ENCODE assay signal across 21 mouse cellular contexts in the genomic region with DNA sequence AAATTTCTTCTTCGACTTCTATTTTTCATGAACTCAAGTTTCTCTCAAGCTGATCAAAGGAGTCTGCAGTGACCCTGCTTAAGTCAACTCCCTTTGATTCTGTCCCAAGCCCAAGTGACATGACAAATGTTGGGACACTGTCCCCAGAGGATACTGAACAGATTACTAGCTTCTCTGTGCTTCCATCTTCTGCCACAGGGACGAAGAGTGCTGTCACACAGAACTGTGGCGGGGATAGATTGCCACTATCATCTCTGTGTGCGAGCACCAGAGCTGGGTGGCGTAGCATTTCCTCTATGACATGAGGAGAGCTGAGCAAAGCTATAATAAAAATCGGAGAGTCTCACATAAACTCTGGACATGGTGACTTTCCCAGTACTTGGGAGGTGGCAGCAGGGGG. TPM values are rescaled to one million over a fixed set of nuclear protein-coding genes. Genes with fewer than 3 reads are reported as not detected.
DNase-seq lines count a peak whose midpoint lies in the region; ATAC-seq and TF ChIP-seq lines count a peak whose summit lies in the region.
"Had no signal": no experiment of that assay in that cellular context is flagged by ENCODE, and none has a peak within 500 bp of the region (broad histone marks: within the 10 kb centered on the region; RNA-seq: fewer than 3 reads in every experiment).

No protein-coding gene starts in this region.

- no peak for TF ChIP-seq CTCF in gastrocnemius, adult 2 months (IDR thresholded peaks at IDR 0.05)
- TF ChIP-seq CTCF in layer of hippocampus, adult 2 months (conservative IDR thresholded peaks at IDR 0.05), result peak; percentile 51
- TF ChIP-seq CTCF in midbrain, postnatal 0 days (IDR thresholded peaks at IDR 0.05), result no peak
- no peak for TF ChIP-seq CTCF in olfactory bulb, adult 2 months (IDR thresholded peaks at IDR 0.05; ENCODE audit: insufficient read depth, low read depth, low read length)

- H3K27ac ChIP-seq in gastrocnemius, adult 2 months, result peak overlapping the region; percentile 43
- peak overlapping the region; percentile 78 for H3K27ac ChIP-seq in layer of hippocampus, adult 2 months
- no peak overlapping the region for H3K27ac ChIP-seq in midbrain, postnatal 0 days (ENCODE audit: low read depth, low read length)
- H3K27ac ChIP-seq in midbrain, embryonic 13.5 days, result no peak overlapping the region
- H3K27ac ChIP-seq in olfactory bulb, adult 2 months (ENCODE audit: insufficient read depth, low read depth, low read length), result peak overlapping the region; percentile 54; the same call in 1 of the 2 replicates
- no peak overlapping the region for H3K27ac ChIP-seq in forebrain, embryonic 16.5 days (ENCODE audit: low read length)
- H3K27ac ChIP-seq: embryonic facial prominence, embryonic 12.5 days; forebrain, embryonic 13.5 days; heart, embryonic 10.5 days; macrophage; neural tube, embryonic 15.5 days had no signal

- 92% methylated on average over 6 of the region's 6 CpGs for WGBS in midbrain, postnatal 0 days
- 94% methylated on average over 6 of the region's 6 CpGs for WGBS in midbrain, embryonic 13.5 days
- 73% methylated on average over 6 of the region's 6 CpGs for WGBS in olfactory bulb, adult 2 months
- WGBS in forebrain, embryonic 16.5 days, result 91% methylated on average over 6 of the region's 6 CpGs

- intact Hi-C loops in gastrocnemius, adult 2 months (cut with DNase I), result no loop called here

- H3K9ac ChIP-seq in midbrain, postnatal 0 days (replicated peaks; ENCODE audit: low read length, poor library complexity, severe bottlenecking), result no peak overlapping the region
- H3K9ac ChIP-seq in midbrain, embryonic 13.5 days (replicated peaks), result no peak overlapping the region
- no peak overlapping the region for H3K9ac ChIP-seq in forebrain, embryonic 16.5 days (replicated peaks; ENCODE audit: low read depth, low read length)
- H3K9ac ChIP-seq: embryonic facial prominence, embryonic 12.5 days; forebrain, embryonic 13.5 days; neural tube, embryonic 15.5 days had no signal

- ATAC-seq in midbrain, postnatal 0 days (ENCODE audit: low FRiP score), result no peak
- no peak for ATAC-seq in midbrain, embryonic 13.5 days
- no peak for ATAC-seq in forebrain, embryonic 16.5 days
- ATAC-seq: forebrain, embryonic 13.5 days; inflammation-experienced regulatory T-cells, adult 6 months had no signal

- no peak overlapping the region for H3K4me2 ChIP-seq in midbrain, postnatal 0 days (ENCODE audit: low read depth, low read length, poor library complexity, severe bottlenecking)
- no peak overlapping the region for H3K4me2 ChIP-seq in midbrain, embryonic 13.5 days (replicated peaks)
- no peak overlapping the region for H3K4me2 ChIP-seq in forebrain, embryonic 16.5 days (ENCODE audit: low read length)
- H3K4me2 ChIP-seq: embryonic facial prominence, embryonic 12.5 days; forebrain, embryonic 13.5 days; liver, embryonic 11.5 days; midbrain, embryonic 11.5 days; neural tube, embryonic 15.5 days had no signal

- TF ChIP-seq POLR2A in olfactory bulb, adult 2 months (IDR thresholded peaks at IDR 0.05; ENCODE audit: insufficient read depth, low read depth, low read length), result no peak

- no peaks in the 10 kb centered on the region for H3K27me3 ChIP-seq in midbrain, postnatal 0 days (ENCODE audit: insufficient read depth, low read length)
- no peaks in the 10 kb centered on the region for H3K27me3 ChIP-seq in midbrain, embryonic 13.5 days
- no peaks in the 10 kb centered on the region for H3K27me3 ChIP-seq in forebrain, embryonic 16.5 days (replicated peaks; ENCODE audit: control insufficient read depth, insufficient read depth, low read length)
- H3K27me3 ChIP-seq: embryonic facial prominence, embryonic 12.5 days; forebrain, embryonic 13.5 days; neural tube, embryonic 15.5 days had no signal

- peaks cover 24% of the 10 kb centered on the region for H3K36me3 ChIP-seq in midbrain, postnatal 0 days (ENCODE audit: insufficient read depth, low read length)
- H3K36me3 ChIP-seq in midbrain, embryonic 13.5 days, result peaks cover 78% of the 10 kb centered on the region
- peaks cover 19% of the 10 kb centered on the region for H3K36me3 ChIP-seq in forebrain, embryonic 16.5 days (ENCODE audit: control insufficient read depth, insufficient read depth)

- no peak overlapping the region for H3K4me3 ChIP-seq in gastrocnemius, adult 2 months
- H3K4me3 ChIP-seq in layer of hippocampus, adult 2 months, result peak overlapping the region; percentile 51
- no peak overlapping the region for H3K4me3 ChIP-seq in midbrain, postnatal 0 days (ENCODE audit: low read depth, low read length)
- no peak overlapping the region for H3K4me3 ChIP-seq in midbrain, embryonic 13.5 days (replicated peaks)
- no peak overlapping the region; the same call in 1 of the 2 replicates for H3K4me3 ChIP-seq in olfactory bulb, adult 2 months (ENCODE audit: insufficient read depth, low read depth, low read length)
- H3K4me3 ChIP-seq in forebrain, embryonic 16.5 days (replicated peaks; ENCODE audit: low read length), result no peak overlapping the region
- H3K4me3 ChIP-seq: embryonic facial prominence, embryonic 12.5 days; erythroblast, embryonic 14.5 days; forebrain, embryonic 13.5 days; heart, embryonic 10.5 days; neural tube, embryonic 15.5 days had no signal

- DNase-seq in gastrocnemius, adult 2 months, result no peak
- DNase-seq in gastrocnemius, postnatal 4 days (ENCODE audit: low spot score in 2 of 2), result no peak
- no peak for DNase-seq in layer of hippocampus, adult 2 months (ENCODE audit: low spot score in 2 of 2)
- no peak for DNase-seq in layer of hippocampus, postnatal 14 days (ENCODE audit: low spot score in 2 of 2)
- DNase-seq in midbrain, postnatal 0 days (ENCODE audit: low spot score), result peak; percentile 8
- DNase-seq: cerebellum, adult 9-11 months; gastrocnemius, postnatal 36 days; right cerebral cortex, postnatal 25 days; thymus, adult 18-20 months had no signal

- no peaks in the 10 kb centered on the region for H3K9me3 ChIP-seq in midbrain, postnatal 0 days (ENCODE audit: low read length)
- no peaks in the 10 kb centered on the region for H3K9me3 ChIP-seq in midbrain, embryonic 13.5 days
- no peaks in the 10 kb centered on the region for H3K9me3 ChIP-seq in forebrain, embryonic 16.5 days (ENCODE audit: control insufficient read depth, low read length)
- H3K9me3 ChIP-seq: embryonic facial prominence, embryonic 12.5 days; forebrain, embryonic 13.5 days; heart, embryonic 10.5 days; neural tube, embryonic 15.5 days had no signal

- no peaks in the 10 kb centered on the region for H3K4me1 ChIP-seq in midbrain, postnatal 0 days (ENCODE audit: insufficient read depth, low read length)
- peaks cover 6% of the 10 kb centered on the region; the same call in 1 of the 2 replicates for H3K4me1 ChIP-seq in midbrain, embryonic 13.5 days (replicated peaks)
- H3K4me1 ChIP-seq in olfactory bulb, adult 2 months (ENCODE audit: control insufficient read depth, insufficient read depth, low read length), result peaks cover 19% of the 10 kb centered on the region
- no peaks in the 10 kb centered on the region for H3K4me1 ChIP-seq in forebrain, embryonic 16.5 days (replicated peaks; ENCODE audit: control insufficient read depth, insufficient read depth, low read length)
- H3K4me1 ChIP-seq: embryonic facial prominence, embryonic 12.5 days had no signal

RNA-seq across cellular contexts. Expression of gene Vps33a, which starts 29.3 kb away (rescaled TPM):
- total RNA-seq in gastrocnemius, adult 2 months (2021), result 10 to 100 TPM; 34.0 to 36.7 TPM
- total RNA-seq in gastrocnemius, postnatal 4 days (2021), result 10 to 100 TPM; 31.5 to 31.9 TPM
- total RNA-seq in layer of hippocampus, adult 2 months (2021), result 10 to 100 TPM; 87.1 to 87.4 TPM
- total RNA-seq in layer of hippocampus, postnatal 14 days (2021), result 10 to 100 TPM; 72.9 to 76.5 TPM
- total RNA-seq in midbrain, postnatal 0 days (2014; rRNA removed), result 56.2 and 58.1 TPM in 2 replicates
- 39.4 and 42.0 TPM in 2 replicates for polyA plus RNA-seq in midbrain, postnatal 0 days (2015; fragmentation: Nextera tagmentation; extraction: Ambion mirVana)
- 37.9 and 40.6 TPM in 2 replicates for polyA plus RNA-seq in midbrain, embryonic 13.5 days (2015; fragmentation: Nextera tagmentation; extraction: Ambion mirVana)
- not detected in 2 replicates for polyA plus RNA-seq in olfactory bulb, adult 2 months (2012; ENCODE audit: insufficient read depth, insufficient read length, low replicate concordance, missing spikeins)
- 44.1 and 44.9 TPM in 2 replicates for polyA plus RNA-seq in forebrain, embryonic 16.5 days (2015; fragmentation: Nextera tagmentation; extraction: Ambion mirVana)

Comparison
In these comparisons a context has a peak if more than half of its experiments do, and no peak if none do; other contexts are left out.
1. H3K27ac ChIP-seq: peak in gastrocnemius, adult 2 months (single experiment), layer of hippocampus, adult 2 months (single experiment) and olfactory bulb, adult 2 months (single experiment); none in midbrain, postnatal 0 days (single experiment), midbrain, embryonic 13.5 days (single experiment) and forebrain, embryonic 16.5 days (single experiment).